Mouse (Mus musculus) MEL (cell line): Measurements from ENCODE around the gene Golga4. TPM values are rescaled to one million over a fixed set of nuclear protein-coding genes. Genes with fewer than 3 reads are reported as not detected.

ENCODE experiments used
- DNase-seq: peaks from one replicate; pipeline ENCODE4 v3.0.0; 2011; ENCODE audit warnings: low read depth, low spot score
- H3K27ac ChIP-seq: 2 replicates; pipeline ENCODE4 v1.5.1; 2012; ENCODE audit warnings: low read depth, mild to moderate bottlenecking, control low read depth, low read length, moderate library complexity; ENCODE audit not compliant: control insufficient read depth
- H3K27me3 ChIP-seq, 2 experiments: fragments of 150-350 bp in 1 of 2; sonication (generic) in 1 of 2; 2 replicates each; pipeline ENCODE4 v1.6.1; 2012; ENCODE audit warnings: low read length in 2 of 2, mild to moderate bottlenecking in 2 of 2, improper control_type of control experiment in 1 of 2, moderate library complexity in 1 of 2; ENCODE audit not compliant: insufficient read depth in 2 of 2, control insufficient read depth in 1 of 2
- H3K36me3 ChIP-seq, 2 experiments: 2 replicates each; pipeline ENCODE4 v1.6.1; 2012 to 2014; ENCODE audit warnings: low read length in 2 of 2, improper control_type of control experiment in 1 of 2, inconsistent platforms in 1 of 2, mild to moderate bottlenecking in 1 of 2; ENCODE audit not compliant: insufficient read depth in 2 of 2, control insufficient read depth in 1 of 2
- H3K4me1 ChIP-seq, 2 experiments: fragments of 150-350 bp in 1 of 2; sonication (generic) in 1 of 2; 2 replicates each; pipeline ENCODE4 v1.6.1; 2012; ENCODE audit warnings: low read length in 2 of 2, improper control_type of control experiment in 1 of 2, mild to moderate bottlenecking in 1 of 2; ENCODE audit not compliant: insufficient read depth in 2 of 2, control insufficient read depth in 1 of 2
- H3K4me3 ChIP-seq, 2 experiments: fragments of 150-350 bp in 1 of 2; sonication (generic) in 1 of 2; 2 replicates each; pipeline ENCODE4 v1.5.1; 2012; ENCODE audit warnings: low read depth in 2 of 2, low read length in 2 of 2, mild to moderate bottlenecking in 2 of 2, moderate library complexity in 2 of 2, control low read depth in 1 of 2, improper control_type of control experiment in 1 of 2; ENCODE audit not compliant: control insufficient read depth in 1 of 2, insufficient read depth in 1 of 2
- H3K79me2 ChIP-seq: 2 replicates; pipeline ENCODE4 v1.6.1; 2012; ENCODE audit warnings: mild to moderate bottlenecking, low read length, moderate library complexity; ENCODE audit not compliant: control insufficient read depth, poor library complexity, insufficient read depth
- H3K9ac ChIP-seq: 2 replicates; pipeline ENCODE4 v1.6.1; 2012; ENCODE audit warnings: low read depth, mild to moderate bottlenecking, control low read depth, low read length, moderate library complexity; ENCODE audit not compliant: control insufficient read depth, poor library complexity, severe bottlenecking
- H3K9me3 ChIP-seq: fragments of 150-350 bp; sonication (generic); replicated peaks from 2 replicates; pipeline ENCODE4 v1.6.1; 2012; ENCODE audit warnings: mild to moderate bottlenecking, low read length, improper control_type of control experiment, moderate library complexity; ENCODE audit not compliant: insufficient read depth
- BHLHE40 ChIP-seq: IDR thresholded peaks from 2 replicates; pipeline ENCODE4 v1.6.1; 2012; ENCODE audit warnings: low read depth, mild to moderate bottlenecking, inconsistent platforms, low read length, improper control_type of control experiment, borderline replicate concordance
- CHD1 ChIP-seq: IDR thresholded peaks from 2 replicates; pipeline ENCODE4 v1.6.1; 2012; ENCODE audit warnings: low read depth, mild to moderate bottlenecking, inconsistent platforms, low read length, improper control_type of control experiment
- CHD2 ChIP-seq: IDR thresholded peaks from 2 replicates; pipeline ENCODE4 v1.6.1; 2011; ENCODE audit warnings: low read length, improper control_type of control experiment
- CTCF ChIP-seq, 3 experiments: IDR thresholded peaks in 2 of 3; conservative IDR thresholded peaks in 1 of 3; 2 replicates each; pipeline ENCODE4 v1.5.1; 2011 to 2012; ENCODE audit warnings: low read length in 3 of 3, low read depth in 2 of 3, mild to moderate bottlenecking in 2 of 3, improper control_type of control experiment in 1 of 3, inconsistent platforms in 1 of 3, mixed read lengths in 1 of 3, moderate library complexity in 1 of 3; ENCODE audit not compliant: control insufficient read depth in 1 of 3, insufficient read depth in 1 of 3, poor library complexity in 1 of 3, severe bottlenecking in 1 of 3
- EP300 ChIP-seq, 2 experiments: IDR thresholded peaks; 2 replicates each; pipeline ENCODE4 v1.6.1; 2011; ENCODE audit warnings: improper control_type of control experiment in 2 of 2, low read length in 2 of 2, low read depth in 1 of 2, mild to moderate bottlenecking in 1 of 2
- ETS1 ChIP-seq: IDR thresholded peaks from 2 replicates; pipeline ENCODE4 v1.6.1; 2012; ENCODE audit warnings: low read depth, mild to moderate bottlenecking, inconsistent platforms, low read length, improper control_type of control experiment, moderate library complexity
- GABPA ChIP-seq: IDR thresholded peaks from 2 replicates; pipeline ENCODE4 v1.6.1; 2012; ENCODE audit warnings: low read depth, mild to moderate bottlenecking, inconsistent platforms, low read length, improper control_type of control experiment, moderate library complexity
- HCFC1 ChIP-seq: IDR thresholded peaks from 2 replicates; pipeline ENCODE4 v1.6.1; 2012; ENCODE audit warnings: low read depth, mild to moderate bottlenecking, inconsistent platforms, low read length, improper control_type of control experiment, moderate library complexity
- JUND ChIP-seq: IDR thresholded peaks from 2 replicates; pipeline ENCODE4 v1.6.1; 2011; ENCODE audit warnings: low read depth, mild to moderate bottlenecking, improper control_type of control experiment, low read length
- KAT2A ChIP-seq: conservative IDR thresholded peaks from 2 replicates; pipeline ENCODE4 v1.6.1; 2012; ENCODE audit warnings: low read depth, low read length, improper control_type of control experiment, inconsistent platforms
- MAFK ChIP-seq: IDR thresholded peaks from 2 replicates; pipeline ENCODE4 v1.6.1; 2011; ENCODE audit warnings: low read depth, mild to moderate bottlenecking, low read length, improper control_type of control experiment, borderline replicate concordance
- MAZ ChIP-seq: IDR thresholded peaks from 2 replicates; pipeline ENCODE4 v1.6.1; 2012; ENCODE audit warnings: low read depth, mild to moderate bottlenecking, inconsistent platforms, low read length, improper control_type of control experiment
- MEF2A ChIP-seq: IDR thresholded peaks from 2 replicates; pipeline ENCODE4 v1.6.1; 2014; ENCODE audit warnings: low read depth, mild to moderate bottlenecking, inconsistent platforms, low read length, improper control_type of control experiment; ENCODE audit not compliant: poor library complexity, insufficient replicate concordance, severe bottlenecking; ENCODE audit errors: extremely low read depth
- MXI1 ChIP-seq: IDR thresholded peaks from 2 replicates; pipeline ENCODE4 v1.6.1; 2011; ENCODE audit warnings: mild to moderate bottlenecking, low read depth, low read length, improper control_type of control experiment
- MYB ChIP-seq: IDR thresholded peaks from 2 replicates; pipeline ENCODE4 v1.6.1; 2011; ENCODE audit warnings: mild to moderate bottlenecking, low read depth, low read length, improper control_type of control experiment
- NRF1 ChIP-seq: IDR thresholded peaks from 2 replicates; pipeline ENCODE4 v1.6.1; 2014; ENCODE audit warnings: low read depth, mild to moderate bottlenecking, inconsistent platforms, low read length, improper control_type of control experiment, moderate library complexity; ENCODE audit not compliant: poor library complexity, insufficient read depth, severe bottlenecking
- POLR2AphosphoS2 ChIP-seq: IDR thresholded peaks from 2 replicates; pipeline ENCODE4 v1.6.1; 2011; ENCODE audit warnings: low read length, improper control_type of control experiment
- TBP ChIP-seq: IDR thresholded peaks from 2 replicates; pipeline ENCODE4 v1.8.0; 2011; ENCODE audit warnings: low read depth, low read length, improper control_type of control experiment
- TCF12 ChIP-seq: IDR thresholded peaks from 2 replicates; pipeline ENCODE4 v1.6.1; 2014; ENCODE audit warnings: low read depth, mild to moderate bottlenecking, inconsistent platforms, low read length, improper control_type of control experiment, moderate library complexity
- UBTF ChIP-seq: IDR thresholded peaks from 2 replicates; pipeline ENCODE4 v1.6.1; 2012; ENCODE audit warnings: low read depth, mild to moderate bottlenecking, inconsistent platforms, low read length, improper control_type of control experiment, moderate library complexity, borderline replicate concordance; ENCODE audit not compliant: insufficient read depth
- USF1 ChIP-seq: IDR thresholded peaks from 2 replicates; pipeline ENCODE4 v1.6.1; 2014; ENCODE audit warnings: low read depth, mild to moderate bottlenecking, inconsistent platforms, low read length, improper control_type of control experiment, moderate library complexity
- ZC3H11A ChIP-seq: IDR thresholded peaks from 2 replicates; pipeline ENCODE4 v1.6.1; 2012; ENCODE audit warnings: low read depth, mild to moderate bottlenecking, inconsistent platforms, low read length, improper control_type of control experiment
- ZKSCAN1 ChIP-seq: IDR thresholded peaks from 2 replicates; pipeline ENCODE4 v1.6.1; 2012; ENCODE audit warnings: low read depth, mild to moderate bottlenecking, inconsistent platforms, low read length, improper control_type of control experiment, moderate library complexity
- ZMIZ1 ChIP-seq: IDR thresholded peaks from 2 replicates; pipeline ENCODE4 v1.6.1; 2012; ENCODE audit warnings: low read depth, mild to moderate bottlenecking, inconsistent platforms, low read length, improper control_type of control experiment, moderate library complexity
- ZNF384 ChIP-seq: IDR thresholded peaks from 2 replicates; pipeline ENCODE4 v1.6.1; 2012; ENCODE audit warnings: low read depth, mild to moderate bottlenecking, inconsistent platforms, low read length, improper control_type of control experiment
- polyA plus RNA-seq, 2 experiments: library from polyadenylated mRNA; stranded (reverse) in 1 of 2; unstranded in 1 of 2; fragments of >175 nt in 1 of 2; fragments of >200 nt in 1 of 2; gene quantifications; 2 replicates each; pipeline versions ENCODE4 v1.2.1 to v1.2.4; 2012; ENCODE audit warnings: low replicate concordance in 2 of 2, low read depth in 1 of 2; ENCODE audit not compliant: insufficient read length in 2 of 2, insufficient read depth in 1 of 2, missing spikeins in 1 of 2
- total RNA-seq: library from RNA; depleted of rRNA; stranded (reverse); fragments of 300-350 nt; gene quantifications from 2 replicates; pipeline ENCODE4 v1.2.3, GENCODE M21; 2012

The Golga4 gene
- total and polyA plus RNA-seq, 3 experiments, result 29.8 to 465 (median 38.9) TPM

DNA sequence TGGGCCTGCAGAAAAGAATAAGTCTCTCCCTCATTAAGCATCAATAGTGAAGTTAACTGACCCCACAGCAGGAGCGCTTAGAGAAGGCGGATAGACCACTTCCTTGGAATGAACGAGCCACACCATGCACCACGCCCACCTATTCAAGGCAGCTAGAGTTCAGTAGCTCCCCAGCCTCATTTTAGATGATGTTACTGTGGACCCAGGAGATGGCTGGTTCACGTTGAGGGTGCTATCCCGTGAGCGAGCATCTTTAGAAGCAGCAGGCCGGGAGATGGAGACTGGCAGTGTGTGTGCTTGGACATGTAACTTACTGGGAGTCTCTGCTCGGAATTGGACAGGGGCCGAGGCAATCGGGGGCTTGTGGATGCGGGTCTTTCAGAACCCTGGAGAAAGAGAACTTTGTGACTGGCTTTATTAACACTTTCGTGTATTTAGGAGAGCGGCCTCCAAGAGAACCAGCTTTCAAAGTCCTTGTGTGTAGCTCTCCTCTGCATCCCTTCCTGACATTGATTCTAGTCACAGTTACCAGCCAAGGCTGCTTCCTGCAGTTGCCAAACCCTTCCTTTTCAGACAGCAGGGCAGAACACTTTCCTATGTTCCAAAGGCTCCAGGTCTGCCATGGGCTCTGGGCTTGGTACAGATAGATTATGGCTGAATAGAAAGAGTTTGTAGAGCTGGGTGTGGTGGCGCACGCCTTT, 101.8 kb downstream of the Golga4 start:
- H3K27me3 ChIP-seq, result no peaks in the 10 kb centered on the region
- no peak for TF ChIP-seq TCF12
- TF ChIP-seq MYB, result no peak
- no peak for TF ChIP-seq MAZ
- no peak for TF ChIP-seq NRF1
- no peak for TF ChIP-seq MEF2A
- TF ChIP-seq ETS1, result no peak
- no peak for TF ChIP-seq JUND
- no peak for TF ChIP-seq MXI1
- no peak for TF ChIP-seq EP300 (IDR thresholded peaks at IDR 0.05; ENCODE audit: low read depth in 1 of 2, low read length in 2 of 2)
- TF ChIP-seq TBP, result no peak
- TF ChIP-seq GABPA, result no peak
- TF ChIP-seq CHD1, result no peak
- TF ChIP-seq ZMIZ1, result no peak
- TF ChIP-seq USF1, result no peak
- no peak for TF ChIP-seq POLR2AphosphoS2
- no peak for TF ChIP-seq CHD2
- TF ChIP-seq, all 39 proteins: peak for 0

DNA sequence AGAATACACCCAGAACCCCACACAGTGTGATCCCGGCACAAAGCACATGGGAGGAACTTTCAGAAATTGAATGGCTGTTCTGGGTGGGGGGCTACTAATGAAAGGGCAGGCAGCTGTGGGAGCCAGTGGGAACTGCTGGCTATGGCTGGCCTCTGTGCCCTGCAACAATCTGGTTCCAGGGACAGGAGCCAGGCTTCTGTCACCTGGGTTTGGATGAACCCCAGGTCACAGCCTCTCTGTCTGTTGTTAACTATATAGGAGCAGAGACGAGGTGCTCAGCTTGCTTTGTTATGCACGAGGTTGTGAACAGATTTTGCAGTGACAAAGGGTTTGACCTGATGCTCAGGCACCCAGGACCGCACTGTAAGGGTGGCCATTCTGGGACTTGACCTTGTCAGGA, 102.5 kb downstream of the Golga4 start:
- Histone ChIP-seq H3K9ac (no peak overlapping the region), H3K36me3 (no peaks in the 10 kb centered on the region), H3K27ac (no peak overlapping the region), H3K4me1 (no peaks in the 10 kb centered on the region), H3K27me3 (no peaks in the 10 kb centered on the region), H3K9me3 (no peaks in the 10 kb centered on the region), H3K4me3 (no peak overlapping the region), H3K79me2 (no peaks in the 10 kb centered on the region)
- DNase-seq, result no peak
- TF ChIP-seq KAT2A, result no peak
- TF ChIP-seq ZMIZ1, result no peak
- no peak for TF ChIP-seq POLR2AphosphoS2
- TF ChIP-seq ZNF384, result no peak
- TF ChIP-seq MEF2A, result no peak
- no peak for TF ChIP-seq TBP
- TF ChIP-seq CTCF (IDR thresholded peaks at IDR 0.05 in 2 of 3, conservative IDR thresholded peaks at IDR 0.05 in 1 of 3; ENCODE audit: control insufficient read depth in 1 of 3, insufficient read depth in 1 of 3, low read depth in 2 of 3, low read length in 3 of 3, poor library complexity in 1 of 3, severe bottlenecking in 1 of 3), result no peak
- no peak for TF ChIP-seq MAZ
- TF ChIP-seq ZC3H11A, result no peak
- no peak for TF ChIP-seq MAFK
- no peak for TF ChIP-seq ZKSCAN1
- TF ChIP-seq BHLHE40, result no peak
- no peak for TF ChIP-seq UBTF
- TF ChIP-seq HCFC1, result no peak
- TF ChIP-seq TCF12, result no peak

More for the DNA sequence above, 101.8 kb downstream of the Golga4 start:
- Histone ChIP-seq H3K79me2 (no peaks in the 10 kb centered on the region), H3K27ac (no peak overlapping the region), H3K9ac (no peak overlapping the region), H3K4me1 (no peaks in the 10 kb centered on the region), H3K4me3 (no peak overlapping the region), H3K36me3 (no peaks in the 10 kb centered on the region), H3K9me3 (no peaks in the 10 kb centered on the region)
- no peak for DNase-seq
